Mouse (Mus musculus): ENCODE results near the gene Dusp3.

DNA sequence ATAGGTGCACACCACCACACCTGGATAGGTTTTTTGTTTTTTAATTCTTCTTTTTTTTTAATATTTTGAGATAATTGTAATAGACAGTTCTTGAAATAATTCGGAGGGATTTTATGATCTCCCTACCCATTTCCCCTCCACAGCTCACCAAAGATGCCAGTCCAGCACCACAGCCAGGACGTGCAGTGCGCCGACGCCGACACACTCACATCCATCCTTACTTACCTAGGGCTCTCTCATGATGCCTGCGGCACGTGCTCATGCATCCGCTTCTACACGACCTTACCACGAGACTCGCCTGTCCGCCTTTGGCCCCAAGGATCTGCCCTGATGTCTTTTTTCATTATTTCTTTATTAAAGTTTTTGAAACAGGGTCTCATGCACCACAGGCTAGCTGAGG lies 17.0 kb downstream of the Dusp3 start:
- TF ChIP-seq CTCF (IDR thresholded peaks at IDR 0.05; ENCODE audit: low read depth) (no peak), EP300 (IDR thresholded peaks at IDR 0.05; ENCODE audit: low read depth) (no peak)

Measured in liver, postnatal 0 days (tissue).